Mouse (Mus musculus): Measurements from ENCODE around the gene Inip.

Gene Inip

DNA sequence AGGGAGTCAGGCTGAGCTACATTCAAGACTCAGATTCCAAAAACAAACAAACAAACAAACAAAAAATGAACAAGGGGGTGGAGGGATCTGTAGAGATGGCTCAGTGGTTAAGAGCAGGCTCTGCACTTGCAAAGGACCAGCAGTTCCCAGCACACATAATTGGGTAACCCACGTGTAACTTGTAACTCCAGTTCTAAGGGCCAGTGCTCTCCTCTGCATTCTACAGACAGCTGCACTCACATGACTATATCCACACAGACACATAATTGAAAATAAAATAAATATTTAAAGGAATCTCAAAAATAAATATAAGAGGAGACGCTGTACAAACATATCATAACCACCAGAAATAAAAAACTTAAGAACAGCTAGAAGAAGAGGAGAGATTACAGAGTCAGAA, 61.5 kb downstream of the Inip start:
- in situ Hi-C loops (cut with MboI; ENCODE audit: low pct_unique_long_range_greater_than_20kb in 1 of 2, low sequenced_read_pairs in 2 of 2, unreplicated experiment in 1 of 2), result loop anchor here (25.0 kb wide), 3 partner anchors 128 to 378 kb away; no protein-coding TSS in a partner anchor

DNA sequence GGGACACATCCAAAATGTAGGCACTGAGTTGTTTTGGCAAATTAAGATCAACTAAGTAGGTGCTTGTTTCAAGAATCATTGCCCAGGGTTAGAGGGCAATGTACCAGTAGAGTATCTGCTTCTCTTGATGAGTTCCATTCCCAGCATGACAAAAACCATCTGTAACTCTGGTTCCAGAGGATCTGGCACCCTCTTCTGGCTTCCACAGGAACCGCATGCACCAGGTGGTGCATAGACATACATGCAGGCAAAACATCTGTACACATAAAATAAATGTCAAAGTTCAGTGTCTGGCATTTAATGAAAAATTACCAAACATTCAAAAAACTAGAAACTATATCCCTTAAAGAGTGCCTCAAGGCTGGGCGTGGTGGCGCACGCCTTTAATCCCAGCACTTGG, 62.1 kb downstream of the Inip start:
- in situ Hi-C loops (cut with MboI; ENCODE audit: low pct_unique_long_range_greater_than_20kb in 1 of 2, low sequenced_read_pairs in 2 of 2, unreplicated experiment in 1 of 2), result loop anchor here (25.0 kb wide), 3 partner anchors 127 to 377 kb away; no protein-coding TSS in a partner anchor

DNA sequence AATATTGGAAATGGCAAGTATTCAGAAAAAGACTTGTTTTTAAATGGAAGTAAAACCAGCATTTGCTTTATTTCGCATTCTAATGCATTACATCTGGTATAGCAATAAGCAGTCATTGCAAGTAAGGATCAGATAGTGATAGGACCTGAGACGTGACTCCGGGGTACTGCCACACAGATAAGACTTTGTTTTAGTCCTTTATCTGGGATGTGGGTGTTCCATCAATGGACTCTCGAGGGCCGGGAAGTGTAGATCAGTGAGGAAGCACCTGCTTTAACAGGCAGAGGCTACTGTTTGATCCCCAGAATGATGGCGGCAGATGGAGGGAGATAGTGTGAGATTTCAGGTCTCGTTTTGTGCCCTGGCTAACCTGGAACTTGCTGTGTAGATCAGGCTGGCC, 69.8 kb downstream of the Inip start:
- in situ Hi-C loops (cut with MboI; ENCODE audit: low pct_unique_long_range_greater_than_20kb in 1 of 2, low sequenced_read_pairs in 2 of 2, unreplicated experiment in 1 of 2), result loop anchor here (25.0 kb wide), 3 partner anchors 119 to 369 kb away; no protein-coding TSS in a partner anchor

DNA sequence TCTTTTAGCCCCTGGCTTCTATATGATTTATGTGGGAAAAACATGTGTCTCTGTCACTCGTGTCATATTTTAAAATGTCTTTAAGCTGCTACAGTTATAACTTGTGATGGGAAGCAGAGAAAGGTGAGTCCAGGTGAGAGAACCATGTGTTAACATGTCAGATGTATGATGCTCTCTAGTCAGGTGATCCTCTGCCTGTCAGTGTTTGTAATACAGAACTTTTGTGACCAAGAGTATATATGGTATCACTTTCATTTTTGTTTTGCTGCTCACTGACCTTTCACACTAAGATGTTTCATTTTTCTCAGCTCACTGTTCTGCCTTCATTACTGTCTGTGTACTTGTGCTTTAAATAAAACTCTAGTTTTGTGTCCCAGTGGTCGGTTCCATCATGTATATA, 72.5 kb downstream of the Inip start:
- in situ Hi-C loops (cut with MboI; ENCODE audit: low pct_unique_long_range_greater_than_20kb in 1 of 2, low sequenced_read_pairs in 2 of 2, unreplicated experiment in 1 of 2), result loop anchor here (25.0 kb wide), 3 partner anchors 117 to 367 kb away; no protein-coding TSS in a partner anchor

DNA sequence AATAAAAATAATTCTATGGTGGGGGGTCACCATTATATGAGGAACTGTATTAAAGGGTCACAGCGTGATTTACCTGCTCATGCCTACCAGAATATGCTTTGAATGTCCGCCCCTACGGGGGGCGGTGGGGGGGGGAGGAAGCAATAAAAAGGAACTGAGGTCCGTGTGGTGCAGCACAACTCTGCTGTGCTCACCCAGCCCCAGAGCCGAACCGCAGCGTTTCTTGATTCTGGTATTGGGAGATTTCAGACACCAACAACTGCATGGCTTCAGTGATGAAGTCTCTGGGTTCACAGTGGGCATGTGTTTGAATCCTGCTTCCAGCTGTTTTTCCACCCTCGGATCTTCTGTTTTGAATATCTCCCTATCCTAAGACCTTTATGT, 73.5 kb downstream of the Inip start:
- in situ Hi-C loops (cut with MboI; ENCODE audit: low pct_unique_long_range_greater_than_20kb in 1 of 2, low sequenced_read_pairs in 2 of 2, unreplicated experiment in 1 of 2), result loop anchor here (25.0 kb wide), 3 partner anchors 116 to 366 kb away; no protein-coding TSS in a partner anchor

DNA sequence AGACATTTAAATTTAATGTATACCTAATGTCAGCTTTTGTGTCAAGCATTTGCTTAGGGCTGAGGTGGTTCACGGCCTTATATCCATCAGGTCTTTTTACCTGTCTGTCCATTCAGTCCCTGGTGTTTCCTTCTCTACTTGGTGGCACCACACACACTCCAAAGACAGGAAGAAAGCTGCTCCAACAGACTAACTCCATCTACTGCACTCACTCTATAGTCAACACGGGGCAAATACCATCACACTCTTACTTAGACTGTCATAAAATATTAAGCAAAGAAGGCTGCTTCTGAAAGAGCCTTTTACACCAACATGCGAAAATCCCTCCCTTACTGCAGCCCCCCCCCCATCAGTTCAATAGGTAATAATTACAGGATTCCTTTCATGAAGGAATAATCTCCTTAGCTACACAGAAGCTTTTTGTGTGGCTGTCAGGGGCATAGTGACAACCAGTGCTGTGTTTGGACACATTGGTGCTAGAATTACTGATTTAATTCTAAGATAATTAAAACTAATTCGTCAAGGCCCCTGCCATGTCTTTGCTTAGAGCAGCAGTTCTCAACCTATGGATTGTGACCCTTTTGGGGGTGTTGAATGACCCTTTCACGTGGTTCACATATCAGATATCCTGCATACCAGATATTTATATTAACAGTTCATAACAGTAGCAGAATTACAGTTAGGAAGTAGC, 74.1 kb downstream of the Inip start:
- in situ Hi-C loops (cut with MboI; ENCODE audit: low pct_unique_long_range_greater_than_20kb in 1 of 2, low sequenced_read_pairs in 2 of 2, unreplicated experiment in 1 of 2), result loop anchor here (25.0 kb wide), 3 partner anchors 115 to 365 kb away; no protein-coding TSS in a partner anchor

DNA sequence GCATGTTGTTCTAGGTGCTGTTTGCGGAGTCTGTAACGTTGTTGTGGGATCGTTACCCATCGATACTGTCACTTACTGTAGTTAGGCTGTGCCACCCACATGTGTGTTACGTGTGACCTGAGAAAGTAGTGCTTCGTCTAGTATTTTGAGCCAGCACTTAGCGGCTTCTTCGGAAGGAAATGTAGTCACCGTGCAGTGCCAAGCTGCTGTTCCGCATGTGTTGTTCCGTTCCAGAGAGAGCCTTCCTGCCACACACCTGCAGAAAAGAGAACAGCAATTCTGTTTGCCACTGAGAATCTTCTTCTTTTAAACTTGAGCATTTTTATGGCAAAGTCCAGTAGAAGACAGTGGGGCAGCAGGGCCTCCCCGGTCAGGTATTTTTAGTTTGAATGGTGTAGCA, 74.9 kb downstream of the Inip start:
- in situ Hi-C loops (cut with MboI; ENCODE audit: low pct_unique_long_range_greater_than_20kb in 1 of 2, low sequenced_read_pairs in 2 of 2, unreplicated experiment in 1 of 2), result loop anchor here (25.0 kb wide), 3 partner anchors 114 to 364 kb away; no protein-coding TSS in a partner anchor

DNA sequence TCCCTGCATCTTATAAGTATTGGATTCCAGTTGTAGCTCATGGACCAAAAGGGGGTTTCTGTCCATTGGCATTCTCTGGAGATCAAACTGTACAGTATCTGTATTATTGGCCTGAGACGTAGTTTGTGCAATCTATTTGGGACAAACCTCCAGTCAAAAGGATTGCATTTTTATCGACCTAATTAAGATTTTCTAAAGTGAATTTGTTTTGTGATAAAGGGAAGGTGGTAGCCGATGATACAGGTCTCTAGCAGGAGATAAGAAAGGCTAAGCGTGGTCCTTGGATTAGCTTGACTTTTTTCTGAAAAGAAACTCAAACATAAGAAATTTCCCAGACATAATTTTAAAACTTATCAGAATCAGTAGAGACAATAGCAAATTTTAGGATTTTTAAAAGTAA, 75.8 kb downstream of the Inip start:
- in situ Hi-C loops (cut with MboI; ENCODE audit: low pct_unique_long_range_greater_than_20kb in 1 of 2, low sequenced_read_pairs in 2 of 2, unreplicated experiment in 1 of 2), result loop anchor here (25.0 kb wide), 3 partner anchors 113 to 363 kb away; no protein-coding TSS in a partner anchor

DNA sequence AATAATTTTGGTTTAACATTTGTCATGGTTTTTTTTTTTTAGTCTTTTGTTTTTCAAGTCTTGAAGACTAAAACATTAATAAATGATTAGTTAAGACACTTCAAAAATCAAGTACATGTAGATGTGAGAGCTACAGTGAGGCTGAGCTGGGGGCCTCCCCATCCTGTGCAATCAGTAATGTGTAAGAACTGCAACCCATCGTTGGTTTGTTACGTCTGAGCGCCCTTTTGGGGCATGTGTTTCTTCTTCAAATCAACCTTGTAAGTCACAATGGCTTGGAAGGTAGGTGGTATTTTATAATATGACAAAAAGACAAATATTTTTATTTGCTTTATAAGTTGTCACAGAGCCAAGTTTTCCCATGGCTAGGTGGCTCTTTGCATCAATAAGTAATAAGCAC, 79.6 kb downstream of the Inip start:
- in situ Hi-C loops (cut with MboI; ENCODE audit: low pct_unique_long_range_greater_than_20kb in 1 of 2, low sequenced_read_pairs in 2 of 2, unreplicated experiment in 1 of 2), result no loop called here
